Mouse (Mus musculus) liver, embryonic 14.5 days (tissue): ENCODE results near the gene Pear1. TPM values are rescaled to one million over a fixed set of nuclear protein-coding genes. Genes with fewer than 3 reads are reported as not detected.

Experiments used
- ATAC-seq: fragments of 200-750 bp; cut with Nextera tagmentation; 2 replicates; pipeline ENCODE4 v1.8.0; 2017; ENCODE audit warnings: moderate number of reproducible peaks, mild to moderate bottlenecking, moderate library complexity; ENCODE audit not compliant: insufficient read depth
- DNase-seq, 3 experiments: peaks; one replicate each; pipeline ENCODE4 v3.0.0-alpha.2; 2012 to 2013; ENCODE audit warnings: low read depth in 3 of 3, low spot score in 3 of 3
- H3K27ac ChIP-seq: fragments of 300-500 bp; sonication (generic); 2 replicates; pipeline ENCODE4 v1.5.1; 2014; ENCODE audit warnings: moderate library complexity, mild to moderate bottlenecking, control low read depth, inconsistent platforms
- H3K27me3 ChIP-seq: fragments of 300-500 bp; sonication (generic); 2 replicates; pipeline ENCODE4 v1.6.1; 2014; ENCODE audit warnings: mild to moderate bottlenecking, low read length, moderate library complexity; ENCODE audit not compliant: control insufficient read depth, insufficient read depth
- H3K36me3 ChIP-seq: fragments of 300-500 bp; sonication (generic); replicated peaks from 2 replicates; pipeline ENCODE4 v1.6.1; 2014; ENCODE audit warnings: low read depth; ENCODE audit not compliant: control insufficient read depth, insufficient read depth
- H3K4me1 ChIP-seq, 2 experiments: fragments of 200-500 bp in 1 of 2; fragments of 300-500 bp in 1 of 2; sonication (generic) in 1 of 2; replicated peaks; 2 replicates each; pipeline ENCODE4 v1.6.1; 2012 to 2014; ENCODE audit warnings: antibody characterized with exemption in 1 of 2, inconsistent platforms in 1 of 2, low read length in 1 of 2; ENCODE audit not compliant: control insufficient read depth in 2 of 2, insufficient read depth in 2 of 2
- H3K4me2 ChIP-seq: fragments of 300-500 bp; sonication (generic); 2 replicates; pipeline ENCODE4 v1.6.1; 2014; ENCODE audit warnings: low read depth, mild to moderate bottlenecking, control low read depth, moderate library complexity
- H3K4me3 ChIP-seq, 2 experiments: fragments of 200-500 bp in 1 of 2; fragments of 300-500 bp in 1 of 2; sonication (generic) in 1 of 2; 2 replicates each; pipeline ENCODE4 v1.5.1; 2012 to 2014; ENCODE audit warnings: low read depth in 2 of 2, low read length in 2 of 2, mild to moderate bottlenecking in 2 of 2, control low read depth in 1 of 2, inconsistent platforms in 1 of 2, moderate library complexity in 1 of 2; ENCODE audit not compliant: insufficient read depth in 1 of 2
- H3K9ac ChIP-seq: fragments of 300-500 bp; sonication (generic); replicated peaks from 2 replicates; pipeline ENCODE4 v1.6.1; 2014; ENCODE audit warnings: mild to moderate bottlenecking, control low read depth, moderate library complexity
- H3K9me3 ChIP-seq: fragments of 300-500 bp; sonication (generic); 2 replicates; pipeline ENCODE4 v1.6.1; 2016; ENCODE audit warnings: low read length, mixed read lengths; ENCODE audit not compliant: control insufficient read depth
- CTCF ChIP-seq: IDR thresholded peaks from 2 replicates; pipeline ENCODE4 v1.5.1; 2016; ENCODE audit warnings: antibody characterized with exemption, low read depth, control low read depth
- EP300 ChIP-seq: IDR thresholded peaks from 2 replicates; pipeline ENCODE4 v1.6.1; 2016; ENCODE audit warnings: antibody characterized with exemption, low read depth
- WGBS: fragments of 180-500 bp; shearing (Covaris S2); extraction: QIAGEN DNeasy Blood & Tissue Kit; methylation state at CpG from one replicate; pipeline ENCODE4 v1.1.7; 2014; ENCODE audit not compliant: insufficient replicate concordance; 5-methylcytosine and 5-hydroxymethylcytosine counted together
- polyA plus RNA-seq, 2 experiments: library from polyadenylated mRNA; depleted of rRNA in 1 of 2; stranded (reverse) in 1 of 2; unstranded in 1 of 2; fragments of >200 nt; fragmentation: Nextera tagmentation in 1 of 2; extraction: Ambion mirVana in 1 of 2; gene quantifications; 2 replicates each; pipeline versions ENCODE4 v1.2.1 to v1.2.3; 2012 to 2014

The Pear1 gene
- polyA plus RNA-seq, 2 experiments, result 3.8 to 5.4 TPM

GRCm38 (mm10) chr3:87789248-87789647 is 34.9 kb downstream of the Pear1 start:
- no peak overlapping the region for H3K9ac ChIP-seq
- no peaks in the 10 kb centered on the region for H3K4me1 ChIP-seq
- no peaks in the 10 kb centered on the region for H3K36me3 ChIP-seq
- DNase-seq (no peak), ATAC-seq (no peak)
- no peak overlapping the region for H3K4me3 ChIP-seq
- peaks cover 13% of the 10 kb centered on the region for H3K27me3 ChIP-seq
- no peak overlapping the region for H3K27ac ChIP-seq
- 18% methylated on average over 1 of the region's 1 CpGs for WGBS
- no peak overlapping the region for H3K4me2 ChIP-seq
- H3K9me3 ChIP-seq, result no peaks in the 10 kb centered on the region
- TF ChIP-seq EP300 (no peak), CTCF (no peak)

- no peaks in the 10 kb centered on the region for H3K4me1 ChIP-seq
- no peak overlapping the region for H3K27ac ChIP-seq
- no peaks in the 10 kb centered on the region for H3K36me3 ChIP-seq
- no peaks in the 10 kb centered on the region for H3K9me3 ChIP-seq
- ATAC-seq, result no peak
- H3K27me3 ChIP-seq, result no peaks in the 10 kb centered on the region
- H3K4me2 ChIP-seq, result no peak overlapping the region
- TF ChIP-seq CTCF (no peak), EP300 (no peak)
- DNase-seq, result no peak
- 55% methylated on average over 6 of the region's 6 CpGs for WGBS
- no peak overlapping the region for H3K9ac ChIP-seq
- no peak overlapping the region for H3K4me3 ChIP-seq
Observed at GRCm38 (mm10) chr3:87785626-87786214, 38.4 kb downstream of the Pear1 start.

GRCm38 (mm10) chr3:87785156-87785555 is 39.0 kb downstream of the Pear1 start:
- 42% methylated on average over 5 of the region's 5 CpGs for WGBS
- no peak overlapping the region for H3K9ac ChIP-seq

DNA sequence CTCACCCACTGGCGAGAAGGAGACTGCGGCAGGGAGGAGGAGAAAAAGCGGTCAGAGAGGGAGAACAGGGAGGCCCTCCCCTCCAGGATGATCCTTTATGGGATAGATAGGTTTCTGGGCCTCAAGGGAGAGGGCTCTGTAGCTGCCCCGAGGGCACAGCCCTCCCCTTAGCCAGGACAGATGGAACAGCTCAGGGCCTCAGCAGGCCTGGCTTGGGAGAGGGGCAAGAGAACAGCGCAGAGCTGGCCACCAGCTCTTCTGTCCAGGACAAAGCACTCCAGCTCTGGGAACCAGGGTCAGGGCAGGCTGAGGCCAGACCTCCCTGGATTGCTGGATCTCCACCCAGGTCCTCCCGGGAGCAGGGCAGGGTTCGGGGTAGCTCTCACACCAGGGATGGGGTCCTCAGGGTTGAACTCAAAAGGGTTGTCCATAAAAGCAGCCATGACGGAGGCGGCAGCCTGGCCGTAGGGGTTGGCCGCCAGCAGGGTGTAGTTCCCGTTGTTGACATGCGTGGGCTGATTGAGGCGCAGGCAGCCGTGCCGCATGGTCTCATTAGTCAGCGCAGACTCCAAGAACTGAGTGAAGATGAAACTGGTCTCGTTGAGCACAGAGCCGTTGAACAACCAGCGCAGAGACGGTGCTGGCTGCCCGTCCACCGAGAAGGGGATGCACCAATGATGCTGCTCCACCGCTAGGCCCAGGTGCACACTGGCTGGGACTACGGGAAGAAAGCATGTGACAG is 40.7 kb downstream of the Pear1 start:
- no peak overlapping the region for H3K4me2 ChIP-seq
- WGBS, result 71% methylated on average over 25 of the region's 25 CpGs
- DNase-seq (no peak), ATAC-seq (no peak)
- no peak for TF ChIP-seq EP300
- TF ChIP-seq CTCF, result no peak
- no peak overlapping the region for H3K9ac ChIP-seq
- H3K4me1 ChIP-seq, result no peaks in the 10 kb centered on the region
- no peak overlapping the region for H3K4me3 ChIP-seq
- H3K9me3 ChIP-seq, result no peaks in the 10 kb centered on the region
- no peak overlapping the region for H3K27ac ChIP-seq
- no peaks in the 10 kb centered on the region for H3K27me3 ChIP-seq
- no peaks in the 10 kb centered on the region for H3K36me3 ChIP-seq

More at GRCm38 (mm10) chr3:87785156-87785555, 39.0 kb downstream of the Pear1 start:
- TF ChIP-seq EP300 (no peak), CTCF (no peak)
- DNase-seq (no peak), ATAC-seq (no peak)
- Histone ChIP-seq H3K4me3 (no peak overlapping the region), H3K9me3 (no peaks in the 10 kb centered on the region), H3K4me2 (no peak overlapping the region), H3K4me1 (no peaks in the 10 kb centered on the region), H3K36me3 (no peaks in the 10 kb centered on the region), H3K27ac (no peak overlapping the region), H3K27me3 (no peaks in the 10 kb centered on the region)

GRCm38 (mm10) chr3:87779086-87779485 is 45.0 kb downstream of the Pear1 start:
- Histone ChIP-seq H3K9ac (no peak overlapping the region), H3K9me3 (no peaks in the 10 kb centered on the region), H3K4me3 (no peak overlapping the region), H3K27ac (no peak overlapping the region), H3K4me2 (no peak overlapping the region), H3K27me3 (no peaks in the 10 kb centered on the region; the same call in 1 of the 2 replicates), H3K4me1 (no peaks in the 10 kb centered on the region), H3K36me3 (no peaks in the 10 kb centered on the region)
- ATAC-seq, result no peak
- 48% methylated on average over 2 of the region's 2 CpGs for WGBS
- TF ChIP-seq CTCF (no peak), EP300 (no peak)
- DNase-seq, result no peak
